Mouse (Mus musculus): Measurements from ENCODE around the gene Zfp872. TPM values are rescaled to one million over a fixed set of nuclear protein-coding genes. Genes with fewer than 3 reads are reported as not detected.
"Not testable (repeated sequence)": the region's sequence is repeated elsewhere in the genome, so short reads cannot be mapped to it uniquely, and the experiment has no call there.

The Zfp872 gene
- polyA plus RNA-seq, 1 experiment from 2014 or later = 0.14 TPM

DNA sequence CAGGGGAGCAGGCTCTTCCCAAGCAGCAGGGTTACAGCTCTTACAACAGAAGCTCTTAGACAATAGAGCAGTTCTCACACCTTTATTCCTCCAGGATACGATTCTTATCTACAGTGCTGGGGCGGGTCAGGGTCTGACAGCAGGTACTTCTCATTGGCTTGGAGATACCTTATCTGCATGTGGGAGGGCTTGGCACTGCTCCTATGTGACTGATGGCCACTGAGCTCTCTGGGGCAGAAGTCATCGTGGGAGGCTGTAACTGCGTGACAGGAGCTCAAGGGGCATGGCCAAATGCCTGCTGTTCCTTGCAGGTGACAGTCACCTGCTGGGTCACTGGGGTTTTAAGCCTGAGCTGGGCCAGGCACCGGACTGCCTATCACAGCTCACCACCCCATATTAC is 8.5 kb downstream of the Zfp872 start:
- Histone ChIP-seq H3K27me3 (replicated peaks) (no peaks in the 10 kb centered on the region), H3K4me1 (no peaks in the 10 kb centered on the region), H3K36me3 (no peaks in the 10 kb centered on the region), H3K4me2 (no peak overlapping the region), H3K9me3 (replicated peaks) (peaks cover 34% of the 10 kb centered on the region), H3K9ac (no peak overlapping the region), H3K4me3 (no peak overlapping the region), H3K27ac (no peak overlapping the region)
- 24% methylated on average over 5 of the region's 5 CpGs for WGBS (ENCODE audit: insufficient replicate concordance)
- no peak for ATAC-seq

DNA sequence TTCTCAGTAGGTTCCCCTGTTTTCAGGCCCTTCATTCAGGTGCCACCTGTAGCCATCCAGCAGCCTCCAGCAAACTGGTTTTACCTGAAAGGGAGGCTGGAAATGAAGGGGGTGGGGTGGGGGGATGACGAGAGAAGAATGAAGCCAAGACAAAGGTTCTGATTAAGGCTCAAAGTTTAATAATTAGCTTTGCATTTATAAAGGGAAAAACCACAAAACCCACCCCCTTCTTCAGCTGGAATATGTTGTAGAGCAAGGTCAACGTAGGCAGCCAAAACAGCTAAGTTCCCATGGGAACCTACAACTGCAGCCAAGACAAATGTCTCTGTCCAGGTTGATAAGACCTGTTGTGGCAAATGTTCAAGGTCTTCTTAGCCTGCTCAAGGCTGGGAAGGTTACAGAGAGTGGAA is 25.9 kb downstream of the Zfp872 start:
- Histone ChIP-seq H3K27me3 (replicated peaks) (peaks cover 3% of the 10 kb centered on the region), H3K27ac (no peak overlapping the region), H3K36me3 (no peaks in the 10 kb centered on the region), H3K4me3 (no peak overlapping the region), H3K4me2 (no peak overlapping the region), H3K4me1 (no peaks in the 10 kb centered on the region), H3K9me3 (replicated peaks) (no peaks in the 10 kb centered on the region), H3K9ac (no peak overlapping the region)
- WGBS (ENCODE audit: insufficient replicate concordance) = 38% methylated on average over 2 of the region's 2 CpGs
- no peak for ATAC-seq

DNA sequence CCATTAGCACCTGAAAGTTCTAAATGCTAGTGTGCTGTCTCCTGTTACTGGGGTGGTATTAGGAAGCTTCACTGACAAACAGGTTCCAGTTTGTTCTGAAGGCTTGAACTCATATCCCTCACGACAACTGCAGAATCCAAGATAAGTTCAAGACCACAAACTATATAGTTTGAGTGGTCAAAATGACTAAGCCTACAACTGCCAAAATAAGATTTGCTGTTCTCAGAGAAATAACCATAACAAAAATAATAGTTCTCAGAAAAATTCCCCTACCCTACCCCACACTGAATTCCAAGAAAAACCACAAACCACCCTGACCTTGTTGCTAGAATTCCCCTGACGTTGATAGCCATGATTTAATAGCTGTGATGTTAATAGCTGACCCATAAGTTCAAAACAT is 26.7 kb downstream of the Zfp872 start:
- WGBS (ENCODE audit: insufficient replicate concordance) = 26% methylated on average over 2 of the region's 2 CpGs
- Histone ChIP-seq H3K27me3 (replicated peaks) (peaks cover 3% of the 10 kb centered on the region), H3K4me1 (no peaks in the 10 kb centered on the region), H3K9me3 (replicated peaks) (no peaks in the 10 kb centered on the region), H3K4me2 (no peak overlapping the region), H3K27ac (no peak overlapping the region), H3K4me3 (no peak overlapping the region), H3K9ac (no peak overlapping the region), H3K36me3 (no peaks in the 10 kb centered on the region)
- ATAC-seq = no peak

DNA sequence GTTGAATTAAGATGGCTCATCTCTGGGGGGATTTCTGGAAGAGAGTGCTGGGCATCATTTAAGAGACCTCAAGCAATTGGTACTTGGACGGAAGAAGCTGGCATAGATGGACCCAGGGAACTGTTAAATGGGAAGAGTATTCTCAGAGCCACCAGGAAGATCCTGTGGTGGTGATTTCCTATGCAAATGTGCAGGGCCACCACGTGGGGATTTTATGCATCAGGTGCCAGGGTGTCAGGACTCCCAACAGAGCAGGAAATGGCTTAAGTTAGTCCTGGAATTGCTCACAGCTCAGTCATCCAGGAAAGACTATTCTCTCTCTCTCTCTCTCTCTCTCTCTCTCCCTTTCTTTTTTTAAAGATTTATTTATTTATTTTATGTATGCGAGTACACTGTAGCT is 28.8 kb downstream of the Zfp872 start:
- Histone ChIP-seq H3K27ac (no peak overlapping the region), H3K4me1 (no peaks in the 10 kb centered on the region), H3K9me3 (replicated peaks) (no peaks in the 10 kb centered on the region), H3K4me2 (no peak overlapping the region), H3K9ac (no peak overlapping the region), H3K36me3 (no peaks in the 10 kb centered on the region), H3K4me3 (no peak overlapping the region), H3K27me3 (replicated peaks) (peaks cover 3% of the 10 kb centered on the region)
- no peak for ATAC-seq
- WGBS (ENCODE audit: insufficient replicate concordance) = 34% methylated on average over 3 of the region's 3 CpGs

DNA sequence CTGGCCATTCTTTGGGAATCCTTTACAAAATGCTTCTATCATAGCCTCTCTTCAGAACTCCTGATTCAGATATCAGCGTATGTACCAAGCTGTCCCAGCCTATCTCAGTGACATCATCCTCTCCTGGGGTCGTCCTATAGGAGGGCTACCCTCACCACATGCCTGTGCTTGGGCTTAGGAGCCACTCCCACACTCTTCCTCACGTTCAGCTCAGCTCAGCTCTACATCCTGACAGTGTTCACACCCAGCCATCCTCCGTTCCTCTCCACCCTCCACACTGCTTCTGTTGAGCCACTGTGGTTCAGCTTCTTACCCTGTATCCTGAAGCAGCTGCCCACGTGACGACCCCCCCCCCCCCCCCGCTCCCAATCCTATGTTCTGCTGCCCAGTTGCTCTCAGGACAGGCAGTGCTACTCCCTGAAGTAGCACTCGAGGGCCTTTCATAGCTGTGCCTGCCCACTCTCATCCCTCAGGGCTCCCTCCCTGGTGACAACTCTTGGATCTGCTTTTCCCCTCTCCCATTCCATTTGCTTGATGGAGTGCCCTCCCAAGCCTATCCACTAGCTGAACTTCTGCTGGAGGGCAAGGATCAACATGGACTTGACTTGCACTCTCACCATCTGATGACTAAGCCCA is 30.1 kb downstream of the Zfp872 start:
- 43% methylated on average over 6 of the region's 8 CpGs for WGBS (ENCODE audit: insufficient replicate concordance)
- no peak for ATAC-seq
- Histone ChIP-seq H3K4me2 (no peak overlapping the region), H3K27me3 (replicated peaks) (peaks cover 7% of the 10 kb centered on the region), H3K4me1 (no peaks in the 10 kb centered on the region), H3K27ac (no peak overlapping the region), H3K9ac (no peak overlapping the region), H3K9me3 (replicated peaks) (no peaks in the 10 kb centered on the region), H3K4me3 (no peak overlapping the region), H3K36me3 (no peaks in the 10 kb centered on the region)

DNA sequence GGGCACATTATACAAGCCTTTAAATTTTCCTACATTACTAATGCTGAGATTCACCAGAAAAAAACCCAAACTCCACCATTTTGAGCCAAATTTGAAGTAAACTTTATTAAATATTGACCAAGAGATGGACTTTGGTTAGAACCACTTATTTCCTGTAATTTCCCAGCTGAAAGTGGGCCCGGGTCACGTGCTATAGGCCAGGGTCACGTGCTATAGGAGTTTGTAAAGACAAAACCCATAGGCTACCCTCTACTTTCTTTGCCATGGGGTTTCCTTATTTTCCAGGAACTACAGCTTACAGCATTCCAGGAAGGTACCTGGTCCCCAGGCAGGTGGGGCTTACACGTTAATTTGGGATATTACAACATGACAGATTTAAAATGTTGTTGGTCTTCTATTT is 36.2 kb downstream of the Zfp872 start:
- Histone ChIP-seq H3K27me3 (replicated peaks) (0 out of 2 replicates have a peak, but pooled peaks cover 3% of the 10 kb centered on the region), H3K27ac (no peak overlapping the region), H3K4me3 (no peak overlapping the region), H3K4me2 (no peak overlapping the region), H3K4me1 (peaks cover 17% of the 10 kb centered on the region), H3K36me3 (peaks cover 9% of the 10 kb centered on the region), H3K9ac (no peak overlapping the region), H3K9me3 (replicated peaks) (no peaks in the 10 kb centered on the region)
- WGBS (ENCODE audit: insufficient replicate concordance) = 88% methylated on average over 4 of the region's 4 CpGs
- no peak for ATAC-seq

DNA sequence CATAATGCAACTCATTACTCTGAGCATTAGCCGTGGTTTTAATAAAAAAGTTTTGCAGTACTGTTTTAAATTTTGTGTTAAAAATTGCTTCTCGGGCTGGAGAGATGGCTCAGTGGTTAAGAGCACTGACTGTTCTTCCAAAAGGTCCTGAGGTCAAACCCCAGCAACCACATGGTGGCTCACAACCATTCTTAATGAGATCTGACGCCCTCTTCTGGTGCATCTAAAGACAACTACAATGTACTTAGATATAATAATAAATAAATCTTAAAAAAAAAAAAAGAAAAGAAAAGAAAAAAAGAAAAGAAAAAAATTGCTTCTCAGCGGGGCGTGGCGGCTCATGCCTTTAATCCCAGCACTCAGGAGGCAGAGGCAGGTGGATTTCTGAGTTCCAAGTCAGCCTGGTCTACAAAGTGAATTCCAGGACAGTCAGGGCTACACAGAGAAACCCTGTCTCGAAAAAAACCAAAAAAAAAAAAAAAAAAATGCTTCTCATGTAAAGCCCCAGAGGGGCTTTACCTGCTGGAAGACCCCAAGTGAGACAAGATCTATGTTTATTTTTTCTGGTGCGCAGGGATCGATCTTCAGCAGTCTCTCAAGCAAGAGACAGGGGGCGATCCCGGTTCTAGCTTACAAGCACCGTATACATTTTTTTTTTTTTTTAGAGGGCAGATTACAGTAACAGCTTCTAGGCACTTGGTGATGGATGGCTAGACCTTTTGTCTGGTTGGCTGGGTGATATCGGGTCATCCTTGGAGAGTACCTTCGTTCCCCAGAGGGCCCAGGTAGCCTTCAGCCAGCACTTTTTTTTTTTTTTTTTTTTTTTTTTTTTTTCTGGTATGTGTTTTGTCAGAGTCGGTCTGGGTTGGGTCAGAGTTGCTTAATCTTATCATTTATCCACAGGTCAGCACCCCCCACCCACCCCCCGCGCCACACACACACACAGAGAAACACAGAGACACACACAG is 36.9 kb downstream of the Zfp872 start:
- WGBS (ENCODE audit: insufficient replicate concordance) = 15% methylated on average over 17 of the region's 17 CpGs
- H3K9ac ChIP-seq = peak overlapping the region; percentile 82

DNA sequence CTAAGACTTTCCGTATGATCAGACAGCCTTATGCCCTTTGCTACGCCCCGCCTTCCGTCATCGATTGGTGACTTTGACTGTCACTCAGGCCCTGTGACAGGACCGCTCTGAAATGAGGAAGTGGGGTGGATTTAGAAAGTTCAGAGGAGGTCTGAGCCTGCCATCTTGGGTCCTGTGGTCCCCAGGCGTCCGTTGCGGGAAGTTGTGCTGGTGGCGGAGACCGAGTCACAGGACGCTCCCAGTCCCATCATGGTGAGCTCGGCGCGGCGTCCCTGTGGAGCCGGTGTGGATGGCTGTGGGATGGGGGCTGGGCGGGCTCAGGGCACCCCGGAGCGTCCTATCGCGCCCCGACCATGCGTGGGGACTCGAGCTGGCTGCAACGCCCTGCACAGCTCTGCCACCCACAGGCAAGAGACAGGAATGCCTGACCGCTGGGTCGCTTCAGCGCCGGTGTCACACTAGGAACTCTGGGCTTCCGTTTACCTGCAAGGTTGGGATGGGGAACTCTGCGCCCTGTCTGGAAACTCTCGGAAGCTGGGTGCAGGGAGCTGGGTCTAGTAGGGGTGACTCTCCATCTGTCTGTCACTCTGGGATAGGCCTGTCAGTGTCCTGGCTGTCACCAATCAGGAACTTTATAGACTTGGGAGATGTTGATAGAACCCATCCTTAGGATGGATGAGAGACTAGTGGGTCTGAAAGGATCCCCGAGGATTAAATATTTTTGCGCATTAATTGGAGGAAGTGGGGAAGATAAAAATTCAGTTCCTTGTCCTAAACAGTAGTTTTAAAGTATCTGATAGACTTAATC is 37.9 kb downstream of the Zfp872 start, which contains the start of gene Zfp809:
TSS of gene Zfp809 (plus strand) at position 134 of the 808 bp plus-strand sequence.
- Histone ChIP-seq H3K4me2 (peak within 1 kb of the TSS; percentile 78), H3K36me3 (peaks cover 11% of the 10 kb centered on the region), H3K27me3 (replicated peaks) (0 out of 2 replicates have a peak, but pooled peaks cover 3% of the 10 kb centered on the region), H3K9ac (peak within 1 kb of the TSS; percentile 82), H3K27ac (peak within 1 kb of the TSS; percentile 91), H3K4me3 (peak within 1 kb of the TSS; percentile 77), H3K4me1 (peaks cover 30% of the 10 kb centered on the region), H3K9me3 (replicated peaks) (no peaks in the 10 kb centered on the region)
- WGBS (ENCODE audit: insufficient replicate concordance) = under 1% methylated on average over 35 of the region's 35 CpGs
- ATAC-seq = peak; percentile 98

More for the DNA sequence above, 36.9 kb downstream of the Zfp872 start:
- 0 out of 2 replicates have a peak, but pooled peaks cover 3% of the 10 kb centered on the region for H3K27me3 ChIP-seq (replicated peaks)
- peaks cover 11% of the 10 kb centered on the region for H3K36me3 ChIP-seq
- no peaks in the 10 kb centered on the region for H3K9me3 ChIP-seq (replicated peaks)
- peak overlapping the region; percentile 91 for H3K27ac ChIP-seq
- H3K4me2 ChIP-seq = peak overlapping the region; percentile 78
- H3K4me1 ChIP-seq = peaks cover 24% of the 10 kb centered on the region
- peak; percentile 48 for ATAC-seq
- H3K4me3 ChIP-seq = peak overlapping the region; percentile 77

DNA sequence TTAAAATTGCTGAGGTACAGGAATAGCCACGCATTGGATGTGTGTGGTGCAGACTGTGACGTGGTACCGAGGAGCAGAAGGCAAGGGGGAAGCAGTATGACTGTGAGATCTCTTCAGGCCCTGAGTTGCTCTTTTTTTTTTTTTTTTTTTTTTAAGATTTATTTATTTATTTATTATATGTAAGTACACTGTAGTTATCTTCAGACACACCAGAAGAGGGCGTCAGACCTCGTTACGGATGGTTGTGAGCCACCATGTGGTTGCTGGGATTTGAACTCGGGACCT is 38.4 kb downstream of the Zfp872 start:
- H3K4me1 ChIP-seq = peaks cover 30% of the 10 kb centered on the region
- WGBS (ENCODE audit: insufficient replicate concordance) = 55% methylated on average over 7 of the region's 7 CpGs
- H3K36me3 ChIP-seq = peaks cover 11% of the 10 kb centered on the region
- not testable (repeated sequence) for H3K27me3 ChIP-seq (replicated peaks); H3K9me3 ChIP-seq (replicated peaks); ATAC-seq
- H3K4me2 ChIP-seq = peak overlapping the region; percentile 78
- peak overlapping the region; percentile 91; the same call in 1 of the 2 replicates for H3K27ac ChIP-seq
- H3K9ac ChIP-seq = peak overlapping the region; percentile 82
- H3K4me3 ChIP-seq = peak overlapping the region; percentile 77

DNA sequence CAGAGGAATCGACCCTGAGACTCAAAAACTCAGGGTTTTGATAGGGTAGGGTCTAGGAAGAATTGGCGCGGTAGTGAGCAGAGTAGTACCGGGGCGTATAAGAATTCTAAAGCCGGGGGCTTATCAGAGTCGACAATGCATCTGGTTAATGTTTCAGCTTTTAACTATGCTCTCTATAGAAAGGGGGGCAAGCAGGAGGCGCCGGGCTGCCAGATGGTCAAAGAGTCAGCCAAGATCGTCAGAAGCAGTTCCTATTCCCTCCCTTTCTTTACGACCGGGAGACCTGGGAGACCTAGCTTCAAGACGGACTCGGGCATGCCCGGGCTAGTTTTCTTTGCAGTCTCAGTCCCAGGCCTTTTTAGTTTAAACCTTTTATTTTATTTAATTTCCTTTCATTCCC is 39.0 kb downstream of the Zfp872 start:
- Histone ChIP-seq H3K27me3 (replicated peaks) (0 out of 2 replicates have a peak, but pooled peaks cover 2% of the 10 kb centered on the region), H3K4me2 (peak overlapping the region; percentile 78), H3K36me3 (peaks cover 11% of the 10 kb centered on the region), H3K9ac (no peak overlapping the region), H3K9me3 (replicated peaks) (no peaks in the 10 kb centered on the region), H3K4me1 (peaks cover 30% of the 10 kb centered on the region), H3K27ac (no peak overlapping the region), H3K4me3 (no peak overlapping the region)
- no peak for ATAC-seq
- 81% methylated on average over 15 of the region's 15 CpGs for WGBS (ENCODE audit: insufficient replicate concordance)

DNA sequence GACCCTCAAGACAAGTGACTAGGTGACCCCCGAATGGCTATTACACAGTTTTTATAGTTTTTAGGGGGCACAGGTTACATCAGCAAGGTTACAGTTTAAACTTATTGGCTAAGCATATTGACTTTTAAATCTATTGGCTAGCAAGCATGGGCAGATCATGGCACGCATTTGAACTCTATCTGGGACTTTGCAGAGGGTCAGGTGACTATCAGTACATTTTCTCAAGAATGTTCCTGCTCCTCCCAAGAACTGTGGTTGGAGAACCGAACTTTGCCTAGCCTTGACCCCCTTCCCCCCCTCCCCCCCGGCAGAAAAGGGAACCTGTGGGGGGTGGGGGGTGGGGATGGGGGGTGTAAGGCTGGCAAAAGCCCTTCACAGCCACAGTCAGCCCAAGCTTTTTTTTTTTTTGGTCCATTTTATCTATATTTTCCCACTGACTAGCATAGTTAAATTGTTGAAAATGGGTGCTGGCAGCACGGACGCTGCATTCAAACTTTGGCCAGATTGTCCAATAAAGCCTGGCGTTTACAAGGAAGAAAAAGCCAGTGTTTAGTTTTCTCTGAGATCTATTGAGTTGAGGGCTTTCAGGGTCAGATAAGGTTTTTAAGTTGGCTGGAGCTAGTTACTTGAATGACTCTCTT is 41.6 kb downstream of the Zfp872 start:
- peaks cover 21% of the 10 kb centered on the region for H3K36me3 ChIP-seq
- no peak overlapping the region for H3K4me3 ChIP-seq
- no peaks in the 10 kb centered on the region for H3K27me3 ChIP-seq (replicated peaks)
- WGBS (ENCODE audit: insufficient replicate concordance) = 60% methylated on average over 7 of the region's 7 CpGs
- H3K27ac ChIP-seq = no peak overlapping the region
- no peaks in the 10 kb centered on the region for H3K9me3 ChIP-seq (replicated peaks)
- H3K4me2 ChIP-seq = no peak overlapping the region
- no peak overlapping the region for H3K9ac ChIP-seq
- no peak for ATAC-seq
- peaks cover 30% of the 10 kb centered on the region for H3K4me1 ChIP-seq
